Mouse (Mus musculus) liver, postnatal 0 days (tissue): Measurements from ENCODE around the gene Ube2z. TPM values are rescaled to one million over a fixed set of nuclear protein-coding genes. Genes with fewer than 3 reads are reported as not detected.

Source experiments
- ATAC-seq: fragments of 200-750 bp; cut with Nextera tagmentation; 2 replicates; pipeline ENCODE4 v1.8.0; 2017; ENCODE audit warnings: mild to moderate bottlenecking, moderate library complexity
- DNase-seq: peaks from one replicate; pipeline ENCODE4 v3.0.0-alpha.2; 2016
- H3K27ac ChIP-seq: fragments of 300-500 bp; sonication (generic); 2 replicates; pipeline ENCODE4 v1.5.1; 2014; ENCODE audit warnings: antibody characterized with exemption, moderate library complexity, mild to moderate bottlenecking, low read depth
- H3K27me3 ChIP-seq: fragments of 300-500 bp; sonication (generic); 2 replicates; pipeline ENCODE4 v1.6.1; 2014; ENCODE audit warnings: low read length, control low read depth, mixed read lengths; ENCODE audit not compliant: insufficient read depth
- H3K36me3 ChIP-seq: fragments of 300-500 bp; sonication (generic); replicated peaks from 2 replicates; pipeline ENCODE4 v1.6.1; 2014; ENCODE audit warnings: mild to moderate bottlenecking, control low read depth, low read length, moderate library complexity, mixed read lengths; ENCODE audit not compliant: insufficient read depth
- H3K4me1 ChIP-seq: fragments of 300-500 bp; sonication (generic); 2 replicates; pipeline ENCODE4 v1.6.1; 2014; ENCODE audit warnings: antibody characterized with exemption, mild to moderate bottlenecking, control low read depth; ENCODE audit not compliant: insufficient read depth
- H3K4me2 ChIP-seq: fragments of 300-500 bp; sonication (generic); 2 replicates; pipeline ENCODE4 v1.6.1; 2014; ENCODE audit warnings: low read depth, mild to moderate bottlenecking, low read length, moderate library complexity, mixed read lengths
- H3K4me3 ChIP-seq: fragments of 300-500 bp; sonication (generic); 2 replicates; pipeline ENCODE4 v1.5.1; 2014; ENCODE audit warnings: low read depth, low read length
- H3K9ac ChIP-seq: fragments of 300-500 bp; sonication (generic); replicated peaks from 2 replicates; pipeline ENCODE4 v1.6.1; 2014; ENCODE audit warnings: mild to moderate bottlenecking, moderate library complexity
- H3K9me3 ChIP-seq: fragments of 300-500 bp; sonication (generic); 2 replicates; pipeline ENCODE4 v1.6.1; 2016; ENCODE audit warnings: mild to moderate bottlenecking, control low read depth, low read length, mixed read lengths
- CTCF ChIP-seq: sonication (generic); IDR thresholded peaks from 2 replicates; pipeline ENCODE4 v1.5.1; 2016; ENCODE audit warnings: antibody characterized with exemption, low read depth
- EP300 ChIP-seq: IDR thresholded peaks from 2 replicates; pipeline ENCODE4 v1.6.1; 2016; ENCODE audit warnings: antibody characterized with exemption, low read depth, mild to moderate bottlenecking
- WGBS: fragments of 180-500 bp; shearing (Covaris S2); extraction: QIAGEN DNeasy Blood & Tissue Kit; methylation state at CpG from one replicate; pipeline ENCODE4 v1.1.7; 2014; ENCODE audit not compliant: insufficient replicate concordance; 5-methylcytosine and 5-hydroxymethylcytosine counted together
- polyA plus RNA-seq: library from polyadenylated mRNA; unstranded; fragments of >200 nt; fragmentation: Nextera tagmentation; extraction: Ambion mirVana; gene quantifications from 2 replicates; pipeline ENCODE4 v1.2.1, GENCODE M21; 2015

The Ube2z gene
- polyA plus RNA-seq, 1 experiment from 2014 or later = 11.5 TPM

- no peaks in the 10 kb centered on the region for H3K9me3 ChIP-seq
- no peak overlapping the region for H3K27ac ChIP-seq
- no peak overlapping the region for H3K9ac ChIP-seq
- no peaks in the 10 kb centered on the region for H3K36me3 ChIP-seq
- DNase-seq = no peak
- peaks cover 12% of the 10 kb centered on the region for H3K4me1 ChIP-seq
- no peak for ATAC-seq
- TF ChIP-seq CTCF (no peak), EP300 (no peak)
- H3K4me2 ChIP-seq = peak overlapping the region; percentile 80
- peak overlapping the region; percentile 57 for H3K4me3 ChIP-seq
- under 1% methylated on average over 33 of the region's 33 CpGs for WGBS
- peaks cover 69% of the 10 kb centered on the region for H3K27me3 ChIP-seq
Measured at GRCm38 (mm10) chr11:96007516-96008235, 57.5 kb downstream of the Ube2z start.

DNA sequence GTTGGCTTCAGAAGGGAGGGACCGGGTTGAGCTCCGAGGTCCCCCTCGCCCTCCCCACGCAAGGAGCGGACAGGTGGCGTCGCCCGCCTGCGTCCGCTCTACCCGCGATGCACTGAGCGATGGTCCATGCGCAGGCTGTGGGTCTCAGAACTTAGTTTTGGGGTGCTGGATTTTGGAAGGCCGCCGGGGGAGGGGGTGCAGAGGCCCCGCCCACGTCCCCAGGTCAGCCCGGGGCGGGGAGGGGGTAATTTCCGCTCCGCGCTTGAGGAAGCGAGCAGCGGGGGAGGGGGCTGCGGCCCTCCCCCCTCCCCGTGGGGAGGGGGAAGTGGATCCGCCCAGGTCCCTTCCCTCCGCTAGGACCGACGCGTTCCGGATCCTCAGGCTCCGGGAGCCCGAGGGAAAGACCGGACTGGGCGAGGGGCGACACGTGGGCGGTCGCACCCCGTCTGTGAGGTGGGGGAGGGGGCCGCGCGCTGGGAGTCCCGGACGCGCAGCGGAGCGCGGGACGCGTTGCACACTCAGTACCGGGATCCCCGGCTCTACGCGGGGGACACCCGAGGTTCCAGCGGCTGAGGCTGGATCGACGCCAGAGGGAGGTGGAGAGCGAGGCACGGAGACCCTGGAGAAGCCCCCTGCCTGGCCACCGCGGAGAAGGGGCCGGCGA is 58.2 kb downstream of the Ube2z start:
- peak; percentile 20; the same call in 1 of the 2 replicates for ATAC-seq
- peaks cover 12% of the 10 kb centered on the region for H3K4me1 ChIP-seq
- DNase-seq = peak; percentile 36

DNA sequence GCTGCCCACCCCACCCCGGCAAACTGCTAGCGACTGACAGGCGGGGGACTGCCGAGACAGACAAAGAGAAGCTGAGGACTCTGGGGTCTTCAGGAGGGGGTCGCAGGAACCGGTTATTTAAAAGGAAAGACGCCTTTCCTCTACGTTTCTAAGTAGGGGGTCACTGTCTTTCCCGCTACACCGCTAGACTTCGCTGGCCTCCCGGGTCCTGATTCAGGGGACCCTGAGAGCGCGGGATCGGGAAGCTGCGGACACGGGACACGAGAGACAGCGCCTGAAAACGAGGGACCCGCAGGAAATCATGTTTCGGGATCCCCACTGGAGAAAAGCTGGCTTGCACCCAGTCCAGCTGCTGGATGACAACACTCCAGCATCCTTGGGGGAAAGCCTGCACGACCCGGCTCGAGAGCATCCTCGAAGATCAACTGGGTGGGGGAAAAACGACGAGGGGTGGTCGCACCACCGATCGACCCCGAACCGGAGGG is 58.8 kb downstream of the Ube2z start:
- Histone ChIP-seq H3K4me3 (peak overlapping the region; percentile 57), H3K4me2 (peak overlapping the region; percentile 80), H3K4me1 (peaks cover 12% of the 10 kb centered on the region), H3K36me3 (no peaks in the 10 kb centered on the region), H3K27me3 (peaks cover 64% of the 10 kb centered on the region), H3K27ac (no peak overlapping the region), H3K9me3 (no peaks in the 10 kb centered on the region), H3K9ac (0 out of 2 replicates have a peak overlapping the region, but pooled peaks have one; percentile 1)
- DNase-seq = no peak
- TF ChIP-seq CTCF (no peak), EP300 (no peak)
- under 1% methylated on average over 33 of the region's 33 CpGs for WGBS
- ATAC-seq = no peak

More for the DNA sequence above, 58.2 kb downstream of the Ube2z start:
- TF ChIP-seq EP300 (no peak), CTCF (no peak)
- H3K4me2 ChIP-seq = peak overlapping the region; percentile 80
- H3K27ac ChIP-seq = no peak overlapping the region
- no peaks in the 10 kb centered on the region for H3K36me3 ChIP-seq
- H3K9ac ChIP-seq = no peak overlapping the region
- under 1% methylated on average over 56 of the region's 67 CpGs for WGBS
- no peaks in the 10 kb centered on the region for H3K9me3 ChIP-seq
- H3K4me3 ChIP-seq = peak overlapping the region; percentile 57
- H3K27me3 ChIP-seq = peaks cover 64% of the 10 kb centered on the region

GRCm38 (mm10) chr11:96005403-96006271 is 59.6 kb downstream of the Ube2z start, which contains the start of gene Igf2bp1:
Igf2bp1 (minus strand) TSS chr11:96005940.
- peak; percentile 53 for ATAC-seq
- Histone ChIP-seq H3K4me1 (peaks cover 12% of the 10 kb centered on the region), H3K4me3 (peak within 1 kb of the TSS; percentile 57)

GRCm38 (mm10) chr11:96004793-96005402 is 60.3 kb downstream of the Ube2z start:
- TF ChIP-seq EP300 (no peak), CTCF (no peak)
- H3K27ac ChIP-seq = peak overlapping the region; percentile 16; the same call in 1 of the 2 replicates
- peak; percentile 48 for DNase-seq
- no peaks in the 10 kb centered on the region for H3K9me3 ChIP-seq
- peaks cover 54% of the 10 kb centered on the region for H3K27me3 ChIP-seq
- H3K4me1 ChIP-seq = peaks cover 12% of the 10 kb centered on the region
- peak; percentile 44 for ATAC-seq
- H3K4me2 ChIP-seq = peak overlapping the region; percentile 80
- H3K36me3 ChIP-seq = no peaks in the 10 kb centered on the region
- WGBS = under 1% methylated on average over 45 of the region's 57 CpGs
- peak overlapping the region; percentile 57 for H3K4me3 ChIP-seq
- peak overlapping the region; percentile 68 for H3K9ac ChIP-seq

More at GRCm38 (mm10) chr11:96005403-96006271, 59.6 kb downstream of the Ube2z start, which contains the start of gene Igf2bp1:
- under 1% methylated on average over 67 of the region's 74 CpGs for WGBS
- DNase-seq = peak; percentile 51
- Histone ChIP-seq H3K27ac (peak within 1 kb of the TSS; percentile 45), H3K4me2 (peak within 1 kb of the TSS; percentile 80), H3K36me3 (no peaks in the 10 kb centered on the region), H3K9me3 (no peaks in the 10 kb centered on the region), H3K27me3 (peaks cover 57% of the 10 kb centered on the region), H3K9ac (peak within 1 kb of the TSS; percentile 68)
- TF ChIP-seq EP300 = no peak
- TF ChIP-seq CTCF = no peak
